Mouse (Mus musculus): ENCODE results near the gene 1810010D01Rik. TPM values are rescaled to one million over a fixed set of nuclear protein-coding genes. Genes with fewer than 3 reads are reported as not detected.

The 1810010D01Rik gene
- polyA plus RNA-seq, 1 experiment from 2014 or later = 0.19 TPM

DNA sequence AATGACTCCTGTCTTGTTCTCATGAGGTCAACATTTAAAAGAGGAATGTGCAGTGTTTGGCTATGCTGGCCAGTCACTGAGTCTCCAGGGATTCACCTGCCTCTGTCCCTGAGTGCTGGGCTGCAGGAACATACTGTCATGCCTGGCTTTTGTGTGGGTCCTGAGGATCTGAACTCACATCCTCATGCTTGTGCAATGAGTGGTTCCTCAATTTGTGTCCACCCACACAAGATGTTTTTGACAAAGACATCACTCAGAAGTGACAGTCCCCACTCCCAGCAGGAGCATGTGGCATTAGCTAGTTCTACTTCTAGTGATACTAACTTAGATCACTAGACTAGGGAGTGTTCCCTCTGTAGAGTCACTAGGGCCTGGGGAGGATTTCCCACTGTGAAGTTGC is 17.4 kb downstream of the 1810010D01Rik start:
- H3K27me3 ChIP-seq (ENCODE audit: control insufficient read depth, insufficient read depth, low read depth, low read length) = no peaks in the 10 kb centered on the region
- ATAC-seq (ENCODE audit: low read depth) = no peak
- no peak overlapping the region for H3K27ac ChIP-seq (ENCODE audit: low read length)
- no peak overlapping the region for H3K9ac ChIP-seq (ENCODE audit: low read depth, low read length)
- no peaks in the 10 kb centered on the region for H3K36me3 ChIP-seq (ENCODE audit: control insufficient read depth, insufficient read depth)
- H3K4me1 ChIP-seq (ENCODE audit: control insufficient read depth, low read depth, low read length) = no peaks in the 10 kb centered on the region
- no peak overlapping the region for H3K4me3 ChIP-seq (ENCODE audit: low read depth, low read length)
- H3K4me2 ChIP-seq (ENCODE audit: low read depth, low read length) = no peak overlapping the region
- H3K9me3 ChIP-seq (replicated peaks; ENCODE audit: control insufficient read depth, low read length) = no peaks in the 10 kb centered on the region

- Histone ChIP-seq H3K9ac (ENCODE audit: low read depth, low read length) (no peak overlapping the region), H3K4me2 (ENCODE audit: low read depth, low read length) (no peak overlapping the region), H3K27ac (ENCODE audit: low read length) (no peak overlapping the region), H3K4me1 (ENCODE audit: control insufficient read depth, low read depth, low read length) (no peaks in the 10 kb centered on the region), H3K4me3 (ENCODE audit: low read depth, low read length) (no peak overlapping the region), H3K9me3 (replicated peaks; ENCODE audit: control insufficient read depth, low read length) (no peaks in the 10 kb centered on the region), H3K36me3 (ENCODE audit: control insufficient read depth, insufficient read depth) (no peaks in the 10 kb centered on the region), H3K27me3 (ENCODE audit: control insufficient read depth, insufficient read depth, low read depth, low read length) (no peaks in the 10 kb centered on the region)
- ATAC-seq (ENCODE audit: low read depth) = no peak
- 59% methylated on average over 8 of the region's 8 CpGs for WGBS (ENCODE audit: insufficient replicate concordance)
These were observed 18.6 kb downstream of the 1810010D01Rik start for GRCm38 (mm10) chr7:145189342-145189741.

DNA sequence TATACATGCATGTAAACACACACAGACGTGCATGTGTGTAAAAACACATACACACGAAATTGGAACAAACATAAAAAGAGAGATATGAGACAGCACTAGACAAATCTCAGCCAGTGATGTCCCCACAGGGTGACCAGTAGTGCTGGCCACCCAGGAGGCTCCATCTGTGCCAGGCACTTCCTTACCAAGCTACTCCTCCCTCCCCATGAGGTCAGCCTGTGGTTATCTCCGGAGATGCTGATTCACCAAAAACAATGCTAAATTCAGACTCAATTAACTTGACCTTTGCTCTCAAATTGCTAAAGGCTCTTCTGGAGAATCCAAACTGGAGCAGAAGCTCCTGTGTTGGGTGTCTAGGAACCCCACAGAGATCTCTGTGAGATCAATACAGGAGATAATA is 20.1 kb downstream of the 1810010D01Rik start:
- Histone ChIP-seq H3K27me3 (ENCODE audit: control insufficient read depth, insufficient read depth, low read depth, low read length) (no peaks in the 10 kb centered on the region), H3K27ac (ENCODE audit: low read length) (no peak overlapping the region), H3K4me2 (ENCODE audit: low read depth, low read length) (no peak overlapping the region), H3K9ac (ENCODE audit: low read depth, low read length) (no peak overlapping the region), H3K4me1 (ENCODE audit: control insufficient read depth, low read depth, low read length) (no peaks in the 10 kb centered on the region), H3K4me3 (ENCODE audit: low read depth, low read length) (no peak overlapping the region), H3K36me3 (ENCODE audit: control insufficient read depth, insufficient read depth) (no peaks in the 10 kb centered on the region), H3K9me3 (replicated peaks; ENCODE audit: control insufficient read depth, low read length) (no peaks in the 10 kb centered on the region)
- no peak for ATAC-seq (ENCODE audit: low read depth)
- WGBS (ENCODE audit: insufficient replicate concordance) = 43% methylated on average over 3 of the region's 3 CpGs

DNA sequence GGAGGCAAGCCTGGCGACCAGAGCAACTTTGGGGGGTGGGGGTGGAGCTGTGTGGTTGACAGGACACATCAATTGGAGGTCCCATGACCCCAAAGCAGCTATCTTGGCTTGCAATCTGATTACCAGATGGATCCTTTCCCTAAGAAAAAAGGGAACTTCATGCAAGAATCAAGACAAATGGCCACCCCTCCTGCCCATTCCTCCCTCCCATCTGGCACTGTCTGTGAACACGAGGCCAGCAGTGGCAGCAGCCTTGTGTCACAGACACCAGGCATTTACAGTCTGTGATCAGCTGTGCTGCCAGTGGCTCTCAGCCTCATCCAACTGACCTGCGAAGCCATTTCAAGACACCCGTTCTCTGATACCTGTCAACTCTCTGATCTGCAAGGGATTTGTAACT is 25.5 kb downstream of the 1810010D01Rik start:
- WGBS (ENCODE audit: insufficient replicate concordance) = 43% methylated on average over 4 of the region's 4 CpGs
- H3K4me1 ChIP-seq (ENCODE audit: control insufficient read depth, low read depth, low read length) = no peaks in the 10 kb centered on the region
- no peak overlapping the region for H3K4me2 ChIP-seq (ENCODE audit: low read depth, low read length)
- H3K9ac ChIP-seq (ENCODE audit: low read depth, low read length) = no peak overlapping the region
- H3K9me3 ChIP-seq (replicated peaks; ENCODE audit: control insufficient read depth, low read length) = no peaks in the 10 kb centered on the region
- no peak overlapping the region for H3K27ac ChIP-seq (ENCODE audit: low read length)
- no peak for ATAC-seq (ENCODE audit: low read depth)
- H3K4me3 ChIP-seq (ENCODE audit: low read depth, low read length) = no peak overlapping the region
- H3K36me3 ChIP-seq (ENCODE audit: control insufficient read depth, insufficient read depth) = no peaks in the 10 kb centered on the region
- H3K27me3 ChIP-seq (ENCODE audit: control insufficient read depth, insufficient read depth, low read depth, low read length) = no peaks in the 10 kb centered on the region

DNA sequence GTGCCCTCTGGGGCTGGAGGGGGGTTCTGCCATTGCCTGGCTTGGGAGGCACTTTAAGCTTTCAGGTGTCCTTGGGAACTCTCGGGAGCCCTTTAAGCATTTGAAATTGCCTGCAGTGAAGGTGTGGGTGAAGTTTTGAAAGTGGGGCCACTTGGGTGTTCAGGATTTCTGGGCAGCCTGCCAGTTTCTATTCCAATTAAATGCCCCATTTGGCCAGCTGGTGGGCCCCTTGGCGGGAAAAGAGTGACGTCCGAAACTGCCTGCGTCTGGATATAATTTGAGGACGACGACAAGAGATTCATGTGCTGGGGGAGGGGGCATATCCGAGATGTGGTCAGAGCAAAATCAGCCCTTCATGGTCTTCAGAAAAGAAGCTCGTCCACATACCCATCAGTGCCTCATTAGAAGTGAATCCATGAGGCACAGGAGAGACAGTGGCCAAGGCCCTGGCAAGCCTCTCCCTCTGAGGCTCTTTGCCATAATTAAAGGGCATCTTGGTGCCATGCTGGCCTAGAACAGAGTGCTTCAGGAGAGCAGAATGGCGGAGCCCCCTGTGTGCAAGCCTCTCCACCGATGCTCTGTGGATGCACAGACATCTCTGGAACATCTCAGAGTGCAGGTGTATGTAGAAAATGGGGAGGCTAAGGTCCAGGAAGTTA is 26.4 kb downstream of the 1810010D01Rik start:
- Histone ChIP-seq H3K9ac (ENCODE audit: low read depth, low read length) (no peak overlapping the region), H3K9me3 (replicated peaks; ENCODE audit: control insufficient read depth, low read length) (no peaks in the 10 kb centered on the region), H3K4me3 (ENCODE audit: low read depth, low read length) (no peak overlapping the region), H3K36me3 (ENCODE audit: control insufficient read depth, insufficient read depth) (no peaks in the 10 kb centered on the region), H3K27ac (ENCODE audit: low read length) (no peak overlapping the region), H3K4me2 (ENCODE audit: low read depth, low read length) (no peak overlapping the region), H3K4me1 (ENCODE audit: control insufficient read depth, low read depth, low read length) (no peaks in the 10 kb centered on the region), H3K27me3 (ENCODE audit: control insufficient read depth, insufficient read depth, low read depth, low read length) (no peaks in the 10 kb centered on the region)
- no peak for ATAC-seq (ENCODE audit: low read depth)
- 64% methylated on average over 11 of the region's 11 CpGs for WGBS (ENCODE audit: insufficient replicate concordance)

DNA sequence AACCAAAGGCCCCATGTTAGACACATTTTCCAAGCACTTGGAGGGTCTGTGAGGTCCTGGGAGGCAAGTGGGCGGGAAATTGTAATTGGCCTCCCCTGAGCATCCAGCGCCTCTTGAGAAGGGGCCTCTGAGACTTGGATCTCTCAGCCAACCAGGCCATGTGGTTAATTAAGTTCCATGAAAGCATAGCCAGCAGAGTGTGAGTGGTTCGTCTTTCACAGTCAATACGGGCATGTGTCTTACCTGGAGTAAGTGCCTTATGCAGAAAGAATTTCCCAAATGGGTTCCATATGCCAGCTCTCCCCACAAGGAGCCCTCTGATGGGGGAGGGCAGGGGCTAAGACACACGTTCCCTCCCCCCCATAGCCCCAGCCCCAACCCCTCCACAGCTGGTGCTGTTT is 28.2 kb downstream of the 1810010D01Rik start:
- no peak for ATAC-seq (ENCODE audit: low read depth)
- 46% methylated on average over 5 of the region's 5 CpGs for WGBS (ENCODE audit: insufficient replicate concordance)
- H3K4me2 ChIP-seq (ENCODE audit: low read depth, low read length) = no peak overlapping the region
- no peak overlapping the region for H3K27ac ChIP-seq (ENCODE audit: low read length)
- no peaks in the 10 kb centered on the region for H3K36me3 ChIP-seq (ENCODE audit: control insufficient read depth, insufficient read depth)
- H3K4me1 ChIP-seq (ENCODE audit: control insufficient read depth, low read depth, low read length) = no peaks in the 10 kb centered on the region
- no peak overlapping the region for H3K9ac ChIP-seq (ENCODE audit: low read depth, low read length)
- no peaks in the 10 kb centered on the region for H3K9me3 ChIP-seq (replicated peaks; ENCODE audit: control insufficient read depth, low read length)
- no peaks in the 10 kb centered on the region for H3K27me3 ChIP-seq (ENCODE audit: control insufficient read depth, insufficient read depth, low read depth, low read length)
- H3K4me3 ChIP-seq (ENCODE audit: low read depth, low read length) = no peak overlapping the region

GRCm38 (mm10) chr7:145176750-145177589 is 30.9 kb downstream of the 1810010D01Rik start:
- no peaks in the 10 kb centered on the region for H3K9me3 ChIP-seq (replicated peaks; ENCODE audit: control insufficient read depth, low read length)
- no peak overlapping the region for H3K27ac ChIP-seq (ENCODE audit: low read length)
- WGBS (ENCODE audit: insufficient replicate concordance) = 64% methylated on average over 15 of the region's 15 CpGs
- H3K27me3 ChIP-seq (ENCODE audit: control insufficient read depth, insufficient read depth, low read depth, low read length) = no peaks in the 10 kb centered on the region; the same call in 1 of the 2 replicates
- no peak for ATAC-seq (ENCODE audit: low read depth)
- H3K9ac ChIP-seq (ENCODE audit: low read depth, low read length) = no peak overlapping the region
- no peaks in the 10 kb centered on the region for H3K4me1 ChIP-seq (ENCODE audit: control insufficient read depth, low read depth, low read length)
- no peak overlapping the region for H3K4me2 ChIP-seq (ENCODE audit: low read depth, low read length)
- no peak overlapping the region for H3K4me3 ChIP-seq (ENCODE audit: low read depth, low read length)
- no peaks in the 10 kb centered on the region for H3K36me3 ChIP-seq (ENCODE audit: control insufficient read depth, insufficient read depth)

GRCm38 (mm10) chr7:145173563-145173962 is 34.4 kb downstream of the 1810010D01Rik start:
- Histone ChIP-seq H3K36me3 (ENCODE audit: control insufficient read depth, insufficient read depth) (no peaks in the 10 kb centered on the region), H3K27me3 (ENCODE audit: control insufficient read depth, insufficient read depth, low read depth, low read length) (no peaks in the 10 kb centered on the region; the same call in 1 of the 2 replicates), H3K4me3 (ENCODE audit: low read depth, low read length) (no peak overlapping the region), H3K4me2 (ENCODE audit: low read depth, low read length) (no peak overlapping the region), H3K9me3 (replicated peaks; ENCODE audit: control insufficient read depth, low read length) (no peaks in the 10 kb centered on the region), H3K4me1 (ENCODE audit: control insufficient read depth, low read depth, low read length) (no peaks in the 10 kb centered on the region), H3K9ac (ENCODE audit: low read depth, low read length) (no peak overlapping the region), H3K27ac (ENCODE audit: low read length) (no peak overlapping the region)
- WGBS (ENCODE audit: insufficient replicate concordance) = 58% methylated on average over 15 of the region's 15 CpGs
- no peak for ATAC-seq (ENCODE audit: low read depth)

GRCm38 (mm10) chr7:145173116-145173515 is 34.8 kb downstream of the 1810010D01Rik start:
- WGBS (ENCODE audit: insufficient replicate concordance) = 23% methylated on average over 12 of the region's 12 CpGs
- Histone ChIP-seq H3K4me1 (ENCODE audit: control insufficient read depth, low read depth, low read length) (no peaks in the 10 kb centered on the region), H3K9me3 (replicated peaks; ENCODE audit: control insufficient read depth, low read length) (no peaks in the 10 kb centered on the region), H3K27ac (ENCODE audit: low read length) (no peak overlapping the region), H3K4me3 (ENCODE audit: low read depth, low read length) (no peak overlapping the region), H3K36me3 (ENCODE audit: control insufficient read depth, insufficient read depth) (no peaks in the 10 kb centered on the region), H3K9ac (ENCODE audit: low read depth, low read length) (no peak overlapping the region), H3K4me2 (ENCODE audit: low read depth, low read length) (no peak overlapping the region), H3K27me3 (ENCODE audit: control insufficient read depth, insufficient read depth, low read depth, low read length) (no peaks in the 10 kb centered on the region; the same call in 1 of the 2 replicates)
- ATAC-seq (ENCODE audit: low read depth) = no peak
